Comparison of ENCODE assay signal across 19 mouse cellular contexts in genomic region chr13:81937061-81937460, GRCm38 (mm10).
"Had no signal": no experiment of that assay in that cellular context is flagged by ENCODE, and none has a peak within 500 bp of the region (broad histone marks: within the 10 kb centered on the region; RNA-seq: fewer than 3 reads in every experiment).

No protein-coding gene starts in this region.

- H3K4me2 ChIP-seq: kidney, embryonic 15.5 days; lung, embryonic 14.5 days; midbrain, embryonic 12.5 days; midbrain, embryonic 15.5 days; neural tube, embryonic 12.5 days; neural tube, embryonic 15.5 days; stomach, embryonic 15.5 days had no signal

- H3K9ac ChIP-seq: kidney, embryonic 15.5 days; liver, embryonic 14.5 days; liver, postnatal 0 days; lung, embryonic 14.5 days; midbrain, embryonic 12.5 days; midbrain, embryonic 15.5 days; neural tube, embryonic 12.5 days; neural tube, embryonic 15.5 days; stomach, embryonic 15.5 days had no signal

- H3K36me3 ChIP-seq: kidney, embryonic 15.5 days; midbrain, embryonic 12.5 days; midbrain, embryonic 15.5 days; neural tube, embryonic 12.5 days; neural tube, embryonic 15.5 days; stomach, embryonic 15.5 days had no signal

- DNase-seq: kidney, postnatal 10 days; kidney, postnatal 36 days; layer of hippocampus, postnatal 36 days; liver, postnatal 0 days; lung, embryonic 14.5 days; retina, postnatal 1 day; right cerebral cortex, postnatal 25 days; spleen, adult 18-20 months; thymus, postnatal 25 days had no signal

- H3K4me3 ChIP-seq: kidney, embryonic 15.5 days; left cerebral cortex, adult 2 months; midbrain, embryonic 12.5 days; midbrain, embryonic 15.5 days; neural tube, embryonic 12.5 days; neural tube, embryonic 15.5 days; stomach, embryonic 15.5 days had no signal

- H3K9me3 ChIP-seq: kidney, embryonic 15.5 days; midbrain, embryonic 12.5 days; midbrain, embryonic 15.5 days; neural tube, embryonic 12.5 days; neural tube, embryonic 15.5 days; stomach, embryonic 15.5 days had no signal

- H3K27me3 ChIP-seq: kidney, embryonic 15.5 days; midbrain, embryonic 12.5 days; midbrain, embryonic 15.5 days; neural tube, embryonic 12.5 days; neural tube, embryonic 15.5 days; stomach, embryonic 15.5 days had no signal

- H3K4me1 ChIP-seq: kidney, embryonic 15.5 days; midbrain, embryonic 15.5 days; neural tube, embryonic 12.5 days; neural tube, embryonic 15.5 days; stomach, embryonic 15.5 days had no signal

- H3K27ac ChIP-seq: kidney, embryonic 15.5 days; left cerebral cortex, adult 2 months; liver, embryonic 14.5 days; macrophage; midbrain, embryonic 12.5 days; midbrain, embryonic 15.5 days; neural tube, embryonic 12.5 days; neural tube, embryonic 15.5 days; stomach, embryonic 15.5 days had no signal

- ATAC-seq: liver, postnatal 0 days; lung, postnatal 0 days; midbrain, embryonic 15.5 days had no signal
